Mouse (Mus musculus) liver, embryonic 14.5 days (tissue): ENCODE measurements around the gene Lgr6.

ENCODE experiments used
- CTCF ChIP-seq: IDR thresholded peaks from 2 replicates; pipeline ENCODE4 v1.5.1; 2016; ENCODE audit warnings: antibody characterized with exemption, low read depth, control low read depth
- EP300 ChIP-seq: IDR thresholded peaks from 2 replicates; pipeline ENCODE4 v1.6.1; 2016; ENCODE audit warnings: antibody characterized with exemption, low read depth

DNA sequence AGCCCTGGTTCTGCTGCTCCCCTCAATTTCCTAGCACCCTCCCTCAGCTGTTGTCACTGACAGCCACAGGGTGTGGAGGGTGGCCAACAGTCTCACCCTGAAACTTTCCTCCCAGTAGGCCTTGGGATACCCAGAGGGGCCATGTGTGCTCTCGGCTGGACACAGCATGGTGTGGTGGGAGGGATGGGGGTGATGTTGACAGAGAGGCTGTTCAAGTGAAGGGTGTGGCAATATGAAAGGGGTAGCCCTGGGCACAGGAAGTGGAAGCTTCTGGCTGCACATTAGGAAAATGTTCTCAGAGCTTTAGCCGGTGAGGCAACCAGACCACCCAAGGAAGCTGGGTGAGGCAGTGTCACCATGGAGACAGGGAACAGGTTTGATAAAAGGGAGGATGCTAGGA lies 26.1 kb downstream of the Lgr6 start:
- TF ChIP-seq CTCF, result no peak
- TF ChIP-seq EP300, result no peak
